Mouse (Mus musculus) liver, embryonic 15.5 days (tissue): ENCODE measurements around the gene Zfpm1. TPM values are rescaled to one million over a fixed set of nuclear protein-coding genes. Genes with fewer than 3 reads are reported as not detected.

Experiments used
- ATAC-seq: fragments of 200-750 bp; cut with Nextera tagmentation; 2 replicates; pipeline ENCODE4 v1.8.0; 2017; ENCODE audit warnings: moderate number of reproducible peaks, mild to moderate bottlenecking, moderate library complexity; ENCODE audit not compliant: insufficient read depth
- H3K27ac ChIP-seq: fragments of 300-500 bp; sonication (generic); replicated peaks from 2 replicates; pipeline ENCODE4 v1.5.1; 2015; ENCODE audit warnings: mild to moderate bottlenecking, inconsistent platforms
- H3K27me3 ChIP-seq: fragments of 300-500 bp; sonication (generic); 2 replicates; pipeline ENCODE4 v1.6.1; 2015; ENCODE audit warnings: mild to moderate bottlenecking, inconsistent platforms
- H3K36me3 ChIP-seq: fragments of 300-500 bp; sonication (generic); replicated peaks from 2 replicates; pipeline ENCODE4 v1.6.1; 2015; ENCODE audit warnings: moderate library complexity, mild to moderate bottlenecking, inconsistent platforms
- H3K4me1 ChIP-seq: fragments of 300-500 bp; sonication (generic); replicated peaks from 2 replicates; pipeline ENCODE4 v1.6.1; 2015; ENCODE audit warnings: inconsistent platforms
- H3K4me2 ChIP-seq: fragments of 300-500 bp; sonication (generic); 2 replicates; pipeline ENCODE4 v1.6.1; 2015; ENCODE audit warnings: moderate library complexity, mild to moderate bottlenecking, inconsistent platforms
- H3K4me3 ChIP-seq: fragments of 300-500 bp; sonication (generic); replicated peaks from 2 replicates; pipeline ENCODE4 v1.5.1; 2015; ENCODE audit warnings: mild to moderate bottlenecking, inconsistent platforms
- H3K9ac ChIP-seq: fragments of 300-500 bp; sonication (generic); 2 replicates; pipeline ENCODE4 v1.6.1; 2015; ENCODE audit warnings: moderate library complexity, mild to moderate bottlenecking, inconsistent platforms
- H3K9me3 ChIP-seq: fragments of 300-500 bp; sonication (generic); replicated peaks from 2 replicates; pipeline ENCODE4 v1.6.1; 2016; ENCODE audit warnings: inconsistent platforms
- WGBS: fragments of 180-500 bp; shearing (Covaris S2); methylation state at CpG from one replicate; pipeline ENCODE4 v1.1.7; 2015; ENCODE audit warnings: mixed read lengths; ENCODE audit not compliant: insufficient replicate concordance; 5-methylcytosine and 5-hydroxymethylcytosine counted together
- polyA plus RNA-seq: library from polyadenylated mRNA; unstranded; fragments of >200 nt; fragmentation: Nextera tagmentation; extraction: Ambion mirVana; gene quantifications from 2 replicates; pipeline ENCODE4 v1.2.1, GENCODE M21; 2015

Zfpm1 gene
- polyA plus RNA-seq, 1 experiment from 2014 or later = 12.0 TPM

DNA sequence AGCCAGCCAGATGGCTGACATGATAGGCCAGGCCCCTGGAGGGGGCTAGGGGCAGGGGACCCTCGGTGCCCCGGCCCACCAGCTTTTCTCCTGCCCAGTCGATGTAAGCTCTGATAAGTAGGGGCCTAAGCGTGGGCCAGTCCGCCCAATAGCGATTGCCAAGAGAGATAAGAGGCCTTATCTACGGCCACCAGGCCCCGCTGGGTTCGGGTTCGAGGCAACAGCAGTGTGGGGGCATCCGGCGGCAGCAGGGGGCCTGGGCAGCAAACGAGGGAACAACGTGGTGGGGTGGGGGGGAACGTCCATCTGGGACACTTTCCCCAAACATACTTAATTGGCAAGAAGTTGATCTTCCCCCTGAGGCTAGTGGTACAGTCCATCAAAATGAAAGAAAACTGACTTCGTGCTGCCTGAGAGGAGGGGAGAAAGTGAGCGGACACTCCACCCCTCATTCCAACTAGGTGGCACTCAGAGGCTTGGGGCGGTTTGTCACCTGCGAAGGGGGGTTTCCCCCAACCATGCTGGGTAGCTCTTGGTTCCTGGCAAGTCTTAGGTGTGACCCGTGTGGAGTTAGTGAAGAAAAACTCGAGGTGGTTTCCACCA, 2.8 kb downstream of the Zfpm1 start:
- no peak for ATAC-seq
- Histone ChIP-seq H3K36me3 (peaks cover 32% of the 10 kb centered on the region), H3K27ac (peak overlapping the region; percentile 95), H3K9ac (peak overlapping the region; percentile 99), H3K4me1 (peaks cover 78% of the 10 kb centered on the region), H3K4me3 (peak overlapping the region; percentile 100), H3K9me3 (no peaks in the 10 kb centered on the region), H3K27me3 (no peaks in the 10 kb centered on the region), H3K4me2 (peak overlapping the region; percentile 96)
- under 1% methylated on average over 21 of the region's 21 CpGs for WGBS

DNA sequence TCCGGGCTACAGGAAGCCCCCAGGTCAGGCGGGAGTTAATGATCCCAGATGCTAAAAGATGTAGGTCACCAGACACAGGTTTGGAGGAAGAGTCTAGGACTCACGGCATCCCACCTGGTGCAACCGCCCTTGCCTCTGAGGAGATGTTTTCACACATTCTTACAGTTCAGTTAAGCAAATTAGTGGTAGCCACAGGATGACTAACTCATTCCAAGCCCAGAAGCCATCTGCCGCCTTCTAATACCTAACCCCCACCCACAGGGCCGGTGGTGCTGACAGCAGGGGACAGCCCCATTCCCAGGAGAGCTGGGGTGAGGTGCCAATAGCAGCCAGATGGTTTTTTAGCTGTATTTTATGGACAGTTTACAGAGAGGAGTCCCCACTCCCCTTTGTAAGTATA, 3.8 kb downstream of the Zfpm1 start:
- WGBS = 27% methylated on average over 6 of the region's 6 CpGs
- H3K9me3 ChIP-seq = no peaks in the 10 kb centered on the region
- peaks cover 42% of the 10 kb centered on the region for H3K36me3 ChIP-seq
- peak overlapping the region; percentile 100 for H3K4me3 ChIP-seq
- no peak for ATAC-seq
- H3K27me3 ChIP-seq = no peaks in the 10 kb centered on the region
- H3K27ac ChIP-seq = peak overlapping the region; percentile 95
- peak overlapping the region; percentile 96 for H3K4me2 ChIP-seq
- H3K4me1 ChIP-seq = peaks cover 78% of the 10 kb centered on the region
- H3K9ac ChIP-seq = peak overlapping the region; percentile 99

DNA sequence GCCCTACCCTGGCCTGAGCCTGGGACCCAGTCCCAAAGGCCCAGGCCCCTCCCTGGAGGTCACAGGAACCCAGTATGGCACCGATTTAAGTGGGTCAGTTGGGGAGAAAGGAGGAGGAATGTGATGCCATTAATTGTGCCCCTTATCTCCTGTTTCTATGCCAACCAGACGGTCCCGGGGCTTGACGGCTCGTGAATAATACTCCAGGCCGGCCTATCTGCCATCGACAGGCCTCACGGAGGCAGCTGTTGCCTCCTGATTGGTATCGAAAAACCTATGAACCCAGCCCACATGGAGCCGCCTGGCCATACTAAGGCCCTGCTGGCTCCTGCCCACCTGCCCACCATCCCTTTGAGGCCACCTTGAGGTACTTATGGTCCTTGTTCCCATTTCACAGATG, 5.0 kb downstream of the Zfpm1 start:
- no peaks in the 10 kb centered on the region for H3K9me3 ChIP-seq
- H3K4me3 ChIP-seq = peak overlapping the region; percentile 100
- WGBS = 10% methylated on average over 10 of the region's 10 CpGs
- H3K4me1 ChIP-seq = peaks cover 80% of the 10 kb centered on the region
- H3K4me2 ChIP-seq = peak overlapping the region; percentile 96
- H3K27me3 ChIP-seq = no peaks in the 10 kb centered on the region
- peak overlapping the region; percentile 95 for H3K27ac ChIP-seq
- peaks cover 52% of the 10 kb centered on the region for H3K36me3 ChIP-seq
- peak; percentile 63 for ATAC-seq
- peak overlapping the region; percentile 99 for H3K9ac ChIP-seq

DNA sequence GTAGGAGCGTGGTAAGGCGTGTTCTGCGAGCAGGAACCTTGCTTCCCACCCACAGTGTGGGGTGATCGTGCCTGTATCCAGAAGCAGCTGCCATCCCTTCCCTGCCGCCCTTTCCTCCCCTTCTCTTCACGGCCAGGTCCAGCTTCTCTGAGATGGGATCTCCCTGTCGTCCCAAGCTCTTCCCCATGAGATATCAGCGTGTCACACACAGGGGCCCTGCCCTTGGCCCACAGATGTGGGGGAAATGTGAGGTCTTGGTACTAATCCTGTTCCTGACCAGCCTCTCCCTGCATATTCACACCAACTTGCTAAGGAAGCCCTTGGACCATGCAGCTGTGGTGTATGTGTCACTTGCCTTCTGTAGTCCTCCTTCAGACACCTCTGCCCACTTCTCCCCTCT, 5.8 kb downstream of the Zfpm1 start:
- peak overlapping the region; percentile 95 for H3K27ac ChIP-seq
- H3K9ac ChIP-seq = peak overlapping the region; percentile 99
- peaks cover 89% of the 10 kb centered on the region for H3K4me1 ChIP-seq
- H3K27me3 ChIP-seq = no peaks in the 10 kb centered on the region
- 23% methylated on average over 8 of the region's 8 CpGs for whole genome bisulfite sequencing
- peak overlapping the region; percentile 96 for H3K4me2 ChIP-seq
- H3K9me3 ChIP-seq = no peaks in the 10 kb centered on the region
- ATAC-seq = peak; percentile 25
- peaks cover 61% of the 10 kb centered on the region for H3K36me3 ChIP-seq
- peak overlapping the region; percentile 100 for H3K4me3 ChIP-seq

DNA sequence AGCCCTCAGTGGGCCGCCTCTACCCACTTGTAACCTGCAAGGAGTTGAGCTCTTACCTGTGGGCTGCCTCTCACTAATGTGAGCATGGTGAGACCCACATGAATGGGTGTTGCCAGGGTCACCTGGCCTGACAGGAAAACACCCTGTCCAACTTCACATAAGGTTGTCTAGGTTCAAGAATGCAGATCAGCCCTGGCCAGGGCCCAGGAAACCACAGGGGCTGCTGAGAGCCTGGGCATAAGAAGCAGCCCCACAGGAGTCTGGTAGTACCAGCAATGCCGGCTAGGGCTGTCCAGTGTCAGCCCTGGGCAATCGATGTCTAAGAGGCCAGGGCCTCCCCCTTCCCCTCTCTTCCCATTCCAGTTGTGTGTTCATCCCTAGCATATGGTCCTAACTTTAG, 6.4 kb downstream of the Zfpm1 start:
- H3K36me3 ChIP-seq = peaks cover 67% of the 10 kb centered on the region
- 49% methylated on average over 3 of the region's 3 CpGs for WGBS
- ATAC-seq = no peak
- no peaks in the 10 kb centered on the region for H3K27me3 ChIP-seq
- H3K27ac ChIP-seq = peak overlapping the region; percentile 95
- H3K9ac ChIP-seq = peak overlapping the region; percentile 99
- peaks cover 95% of the 10 kb centered on the region for H3K4me1 ChIP-seq
- H3K4me3 ChIP-seq = peak overlapping the region; percentile 100
- H3K4me2 ChIP-seq = peak overlapping the region; percentile 96
- H3K9me3 ChIP-seq = no peaks in the 10 kb centered on the region

DNA sequence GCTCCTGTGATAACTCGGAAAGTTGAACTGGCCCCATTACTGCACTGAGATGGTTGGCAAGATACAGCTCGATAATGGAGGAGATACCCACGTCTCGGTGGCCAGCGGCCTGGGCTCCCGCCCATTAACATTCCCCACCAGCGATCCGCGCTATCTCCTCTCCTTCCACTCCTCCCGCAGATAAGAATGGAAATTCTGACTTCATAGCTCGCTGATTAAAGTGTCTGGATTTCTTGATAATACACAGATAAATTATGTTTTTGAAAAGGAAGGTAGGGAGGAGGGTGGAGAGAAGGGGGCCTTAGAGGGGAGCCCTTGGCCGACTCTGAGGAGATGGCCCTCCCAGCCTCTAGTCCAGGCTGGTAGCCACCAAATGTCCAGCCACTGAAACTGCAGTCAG, 9.1 kb downstream of the Zfpm1 start:
- H3K4me1 ChIP-seq = peaks cover 100% of the 10 kb centered on the region
- peak overlapping the region; percentile 96 for H3K4me2 ChIP-seq
- H3K9ac ChIP-seq = peak overlapping the region; percentile 99
- no peak for ATAC-seq
- peak overlapping the region; percentile 14 for H3K4me3 ChIP-seq
- no peaks in the 10 kb centered on the region for H3K27me3 ChIP-seq
- H3K9me3 ChIP-seq = no peaks in the 10 kb centered on the region
- peaks cover 65% of the 10 kb centered on the region for H3K36me3 ChIP-seq
- H3K27ac ChIP-seq = peak overlapping the region; percentile 95
- WGBS = 18% methylated on average over 12 of the region's 12 CpGs

DNA sequence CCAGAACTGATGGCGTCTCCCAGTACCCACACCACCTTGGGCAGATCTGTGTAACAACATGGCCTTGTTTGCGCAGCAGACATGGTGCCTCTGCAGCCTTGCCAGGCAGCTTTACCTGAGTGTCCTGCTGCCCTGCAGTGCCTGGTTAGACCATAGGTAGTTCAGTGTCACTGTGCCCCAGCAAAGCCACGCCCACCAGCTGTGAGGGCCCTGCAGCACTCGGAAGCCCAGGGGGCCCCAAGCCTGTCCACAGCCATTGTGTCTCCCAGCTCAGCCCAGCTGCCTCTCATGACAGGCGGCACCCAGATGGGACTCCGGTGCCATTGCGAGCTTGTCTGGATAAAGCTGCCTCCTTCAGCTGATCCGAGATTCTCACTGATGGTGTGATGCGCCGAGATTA, 9.6 kb downstream of the Zfpm1 start:
- Histone ChIP-seq H3K9ac (peak overlapping the region; percentile 99), H3K4me3 (peak overlapping the region; percentile 14; the same call in 1 of the 2 replicates), H3K36me3 (peaks cover 62% of the 10 kb centered on the region), H3K27me3 (no peaks in the 10 kb centered on the region), H3K4me2 (peak overlapping the region; percentile 96), H3K4me1 (peaks cover 100% of the 10 kb centered on the region), H3K27ac (peak overlapping the region; percentile 95), H3K9me3 (no peaks in the 10 kb centered on the region)
- 48% methylated on average over 10 of the region's 10 CpGs for WGBS
- no peak for ATAC-seq

DNA sequence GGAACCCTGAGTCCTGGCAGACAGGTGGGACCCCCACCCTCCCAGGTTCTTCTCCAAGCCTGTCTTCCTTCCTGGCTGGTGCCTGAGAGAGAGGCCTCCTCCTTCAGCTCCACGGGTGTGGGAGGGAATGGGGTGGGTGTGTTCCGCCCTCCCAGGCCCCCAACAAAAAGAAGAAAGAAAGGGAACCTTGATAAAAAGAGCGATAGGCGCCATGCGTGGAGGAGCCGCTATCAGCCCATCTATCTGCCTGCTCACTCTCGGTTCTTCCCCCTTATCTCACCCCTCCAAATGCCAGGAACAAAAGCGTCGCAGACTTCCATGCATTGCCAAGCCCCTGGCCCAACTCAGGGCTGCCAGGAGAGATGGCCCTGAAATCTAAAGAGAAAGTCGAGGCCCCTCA, 11.5 kb downstream of the Zfpm1 start:
- H3K9ac ChIP-seq = peak overlapping the region; percentile 7
- peak overlapping the region; percentile 21 for H3K4me3 ChIP-seq
- H3K27ac ChIP-seq = peak overlapping the region; percentile 95
- H3K9me3 ChIP-seq = no peaks in the 10 kb centered on the region
- 19% methylated on average over 10 of the region's 10 CpGs for WGBS
- peaks cover 100% of the 10 kb centered on the region for H3K4me1 ChIP-seq
- H3K36me3 ChIP-seq = peaks cover 72% of the 10 kb centered on the region
- ATAC-seq = no peak
- H3K27me3 ChIP-seq = no peaks in the 10 kb centered on the region
- peak overlapping the region; percentile 96 for H3K4me2 ChIP-seq

DNA sequence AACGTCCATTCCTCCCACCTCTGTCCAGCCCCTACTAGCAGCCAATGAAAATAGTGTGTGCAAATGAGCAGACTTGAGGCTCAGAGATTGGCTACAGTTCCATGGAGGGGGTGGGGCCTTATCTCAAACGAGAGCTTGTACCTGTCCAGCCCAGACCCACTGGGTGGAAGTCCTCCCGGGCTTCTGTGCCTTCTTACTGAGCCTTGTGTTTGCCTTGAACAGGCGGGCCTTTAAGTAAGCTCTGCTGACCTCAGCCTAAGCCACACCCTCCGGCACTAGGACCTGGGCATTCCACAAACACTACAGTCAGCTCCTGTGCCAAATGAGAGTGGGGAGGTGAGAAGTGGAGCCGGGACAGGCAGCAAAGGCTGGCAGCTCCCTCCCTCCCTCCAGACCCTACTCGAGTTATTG, 12.3 kb downstream of the Zfpm1 start:
- H3K9me3 ChIP-seq = no peaks in the 10 kb centered on the region
- ATAC-seq = peak; percentile 90
- H3K4me2 ChIP-seq = peak overlapping the region; percentile 96
- H3K27me3 ChIP-seq = no peaks in the 10 kb centered on the region
- 11% methylated on average over 7 of the region's 7 CpGs for WGBS
- peak overlapping the region; percentile 55 for H3K9ac ChIP-seq
- H3K27ac ChIP-seq = peak overlapping the region; percentile 95
- peak overlapping the region; percentile 21 for H3K4me3 ChIP-seq
- H3K4me1 ChIP-seq = peaks cover 100% of the 10 kb centered on the region
- H3K36me3 ChIP-seq = peaks cover 72% of the 10 kb centered on the region

DNA sequence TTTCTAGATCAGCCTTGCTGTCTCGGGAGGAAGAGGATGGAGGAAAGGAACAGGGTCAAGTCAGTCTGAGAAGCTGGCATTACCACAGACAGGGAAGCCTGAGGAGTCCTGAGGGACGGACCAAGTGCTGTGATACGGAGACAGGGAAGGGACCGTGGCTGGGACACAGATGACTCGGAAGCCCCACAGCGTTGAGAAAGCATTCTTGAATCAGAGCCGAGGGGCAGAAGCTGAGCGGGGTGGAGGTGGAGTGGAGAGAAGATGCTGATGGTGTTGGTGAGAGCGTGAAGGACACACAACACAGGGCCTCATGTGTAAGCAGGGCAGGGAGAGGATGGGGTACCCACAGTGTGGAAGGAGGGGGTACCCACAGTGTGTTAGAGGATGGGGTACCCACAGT, 13.4 kb downstream of the Zfpm1 start:
- H3K4me2 ChIP-seq = peak overlapping the region; percentile 96

DNA sequence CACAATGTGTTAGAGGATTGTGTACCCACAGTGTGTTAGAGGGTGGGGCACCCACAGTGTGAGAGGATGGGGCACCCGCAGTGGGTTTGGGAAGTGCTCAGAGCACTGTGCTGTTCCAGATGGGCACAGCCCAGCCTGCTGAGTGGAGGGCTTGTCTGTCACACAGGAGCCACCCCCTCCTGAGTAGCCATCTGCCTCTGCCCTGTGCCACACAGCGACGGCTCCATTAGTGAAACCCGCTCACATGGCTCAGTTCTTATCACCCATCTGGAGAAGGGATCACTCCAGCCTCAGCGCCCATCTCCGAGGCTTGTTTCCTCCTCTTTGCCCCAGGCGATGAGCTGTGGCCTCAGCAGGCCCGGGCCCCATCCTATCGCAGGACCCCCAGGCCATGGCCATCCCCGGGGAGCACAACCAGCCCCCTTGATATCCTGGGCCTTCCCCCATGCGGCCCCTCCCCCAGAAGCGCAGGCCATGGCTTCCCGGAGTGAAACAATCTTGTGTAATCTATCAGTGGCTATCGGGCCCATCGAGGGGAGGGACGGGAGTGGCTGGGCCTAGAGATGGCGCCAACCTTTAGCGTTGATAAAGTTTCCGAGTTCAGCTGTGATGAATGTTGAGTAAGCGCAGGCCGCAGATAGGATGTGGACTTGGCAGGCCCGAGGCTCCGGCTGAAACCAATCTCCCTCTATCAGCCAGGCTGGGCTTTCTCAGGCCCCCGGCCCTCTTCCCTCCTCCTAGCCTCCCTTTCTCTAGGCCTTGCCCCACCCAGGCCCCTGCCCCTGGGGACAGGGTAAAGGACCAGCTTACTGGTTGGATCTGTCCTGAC, 14.4 kb downstream of the Zfpm1 start:
- Histone ChIP-seq H3K27me3 (no peaks in the 10 kb centered on the region), H3K27ac (peak overlapping the region; percentile 95), H3K36me3 (peaks cover 73% of the 10 kb centered on the region), H3K4me3 (peak overlapping the region; percentile 35), H3K4me2 (peak overlapping the region; percentile 96), H3K4me1 (peaks cover 100% of the 10 kb centered on the region), H3K9me3 (no peaks in the 10 kb centered on the region), H3K9ac (peak overlapping the region; percentile 55)
- WGBS = 10% methylated on average over 24 of the region's 24 CpGs
- peak; percentile 17; the same call in 1 of the 2 replicates for ATAC-seq

More for the DNA sequence above, 13.4 kb downstream of the Zfpm1 start:
- Histone ChIP-seq H3K4me3 (peak overlapping the region; percentile 0; the same call in 1 of the 2 replicates), H3K27ac (peak overlapping the region; percentile 95), H3K9me3 (no peaks in the 10 kb centered on the region), H3K36me3 (peaks cover 72% of the 10 kb centered on the region), H3K27me3 (no peaks in the 10 kb centered on the region), H3K9ac (peak overlapping the region; percentile 55), H3K4me1 (peaks cover 100% of the 10 kb centered on the region)
- WGBS = 68% methylated on average over 9 of the region's 9 CpGs
- no peak for ATAC-seq
